Mouse (Mus musculus): Measurements from ENCODE around the gene AC141477.1. TPM values are rescaled to one million over a fixed set of nuclear protein-coding genes. Genes with fewer than 3 reads are reported as not detected.

Gene AC141477.1
- 5.5 and 8.8 TPM in 2 replicates for total RNA-seq (2023)

DNA sequence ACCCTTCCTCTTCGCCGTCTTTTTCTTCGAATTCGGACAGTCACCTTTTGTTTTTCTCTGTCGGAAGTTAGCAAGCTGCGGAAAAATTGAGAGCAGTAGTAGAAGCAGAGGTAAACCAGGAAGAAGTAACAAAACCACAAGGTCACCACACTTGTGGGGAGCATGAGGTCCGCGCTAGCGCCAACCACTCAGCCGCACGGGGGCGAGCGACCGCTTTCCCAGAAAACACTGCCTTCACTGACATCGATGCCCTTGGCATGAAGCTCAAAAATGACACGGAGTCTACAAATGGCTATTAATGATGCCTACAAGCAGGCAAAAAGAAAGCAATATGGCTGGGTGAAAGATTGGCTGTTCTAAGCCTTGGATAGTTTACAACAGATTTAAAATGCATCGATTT lies at the start of gene AC141477.1:
Gene AC141477.1, minus strand, starts transcription at position 164 of the 400 bp plus-strand sequence.

DNA sequence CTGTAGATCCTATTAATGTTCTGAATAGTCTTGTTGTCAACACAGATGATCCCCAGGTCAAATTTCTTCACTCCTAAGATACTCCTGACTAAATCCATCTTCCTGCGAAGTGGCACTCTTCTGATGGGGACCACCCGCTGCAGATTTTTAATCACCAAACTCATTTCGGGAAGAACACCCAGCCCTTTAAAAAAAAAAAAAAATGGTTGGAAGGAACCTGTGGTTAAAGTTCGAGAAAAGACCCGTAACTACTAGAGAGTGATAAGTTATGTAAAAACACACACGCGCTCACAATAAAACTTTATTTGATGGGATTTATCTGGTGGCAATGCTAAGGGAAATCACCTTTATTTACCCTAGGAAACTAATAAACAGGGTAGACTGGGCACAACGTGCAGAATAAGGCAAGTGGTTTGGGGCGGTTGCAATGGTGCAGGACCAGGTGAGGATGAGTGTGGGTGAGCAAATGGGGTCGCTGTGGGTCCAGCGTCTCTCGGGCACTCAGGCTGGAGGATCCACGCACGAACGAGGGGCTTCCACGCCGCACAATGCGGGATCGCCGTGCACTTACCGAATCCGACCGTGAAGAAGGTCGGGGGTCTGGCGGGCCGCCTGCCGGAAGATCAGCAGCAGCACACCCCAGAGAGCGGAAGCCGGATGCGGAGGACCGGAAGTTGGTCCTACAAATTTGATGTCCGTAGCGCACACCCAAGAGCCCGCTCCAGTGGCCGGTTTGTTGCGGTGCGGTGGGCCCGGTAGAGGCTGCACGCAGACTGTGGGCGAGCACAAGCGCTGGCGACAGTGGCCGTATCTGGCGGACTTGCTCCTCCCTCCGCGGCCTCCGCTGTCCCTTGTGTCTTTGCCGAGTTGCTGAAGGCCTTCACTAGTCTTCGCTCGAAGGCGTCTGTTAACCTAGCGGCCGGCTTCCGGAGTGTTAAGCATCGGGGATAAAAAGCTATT lies 28.2 kb upstream of the AC141477.1 start, which contains the start of the genes Mcm3ap and Ybey:
Gene Mcm3ap, plus strand, starts transcription at position 725 of the 960 bp plus-strand sequence.
Gene Ybey, minus strand, starts transcription at position 912 of the 960 bp plus-strand sequence.

DNA sequence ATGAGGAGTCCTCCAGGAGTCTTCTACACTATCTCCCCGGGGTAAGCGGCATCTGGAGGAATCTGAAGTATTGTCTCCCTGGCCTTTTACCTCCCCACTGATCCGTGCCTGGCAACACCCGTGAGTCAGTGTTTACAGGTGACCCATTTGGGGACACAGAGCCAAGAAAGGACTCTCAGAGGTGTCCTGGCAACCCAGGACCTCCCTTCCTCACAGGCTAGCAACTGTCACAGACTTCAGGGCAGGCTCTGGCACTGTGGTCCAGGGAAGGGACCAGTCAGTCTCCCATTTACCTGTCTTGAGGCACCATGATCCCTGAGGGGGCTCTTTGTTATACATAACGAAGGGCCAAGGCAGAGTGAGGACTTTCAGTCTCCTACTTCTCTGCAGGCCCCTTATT lies 8.6 kb upstream of the AC141477.1 start, which contains the start of gene 2610028H24Rik:
Gene 2610028H24Rik, plus strand, starts transcription at position 231 of the 400 bp plus-strand sequence.

DNA sequence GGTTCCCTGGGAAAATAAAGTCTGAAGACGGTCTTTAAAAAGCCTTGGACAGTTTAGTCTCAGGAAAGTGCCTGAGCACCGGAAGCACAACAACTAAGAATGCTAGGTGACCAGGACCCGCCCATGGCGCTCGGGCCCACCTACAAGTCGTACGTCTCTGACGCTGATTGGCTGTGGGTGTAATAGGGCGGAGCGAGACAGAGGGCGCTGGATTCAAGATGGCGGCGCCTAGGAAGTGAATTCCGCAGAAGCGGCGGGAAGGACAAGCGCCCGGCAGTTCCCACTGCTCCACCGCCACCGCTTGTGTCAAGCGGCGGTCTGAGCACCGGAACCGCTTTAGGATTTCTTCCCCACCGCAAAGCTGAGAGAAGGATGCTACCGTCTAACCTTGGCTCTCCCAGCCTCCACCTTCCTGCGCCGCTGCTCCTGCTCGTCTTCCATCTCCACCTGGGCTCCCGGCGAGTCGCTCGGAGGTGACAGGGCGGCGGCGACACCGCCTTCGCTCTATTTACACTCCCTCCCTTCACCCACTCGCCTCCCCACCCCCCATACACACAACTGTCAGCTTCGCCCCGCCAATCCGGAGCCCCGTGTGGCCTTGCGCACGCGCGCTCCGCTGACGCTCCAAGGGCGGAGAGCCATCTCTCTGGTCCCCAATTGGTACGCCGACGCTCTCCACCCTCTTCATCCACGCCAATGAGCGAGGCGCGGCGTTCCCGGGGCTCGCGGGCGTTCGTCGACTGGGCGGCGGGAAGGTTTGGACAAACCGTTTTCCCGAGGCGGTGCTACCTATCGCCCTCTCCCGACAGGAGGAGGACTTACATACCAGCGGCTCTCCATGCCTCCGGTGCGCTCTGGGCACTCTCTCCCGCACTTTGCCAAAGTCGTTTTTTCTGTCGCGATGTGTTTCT lies 2.2 kb upstream of the AC141477.1 start, which contains the start of gene Pcnt:
Gene Pcnt, minus strand, starts transcription at position 609 of the 911 bp plus-strand sequence.

Other genes with a start within 250 kb of the AC141477.1 start
- 0.68 and 1.0 TPM in 2 replicates for gene Prmt2, start 202.6 kb downstream of the AC141477.1 start, total RNA-seq (2023)
- not detected in 2 replicates for gene S100b, start 186.6 kb downstream of the AC141477.1 start, total RNA-seq (2023)
- 4.2 and 7.2 TPM in 2 replicates for gene Dip2a, start 95.2 kb downstream of the AC141477.1 start, total RNA-seq (2023)
- gene Pcnt, start 2.3 kb upstream of the AC141477.1 start, total RNA-seq (2023), result 33.0 and 45.0 TPM in 2 replicates
- gene 2610028H24Rik, start 8.6 kb upstream of the AC141477.1 start, total RNA-seq (2023), result not detected in 2 replicates
- gene Mcm3ap, start 28.5 kb upstream of the AC141477.1 start, total RNA-seq (2023), result 45.9 and 55.5 TPM in 2 replicates
- gene Ybey, start 28.7 kb upstream of the AC141477.1 start, total RNA-seq (2023), result 0.69 and 1.3 TPM in 2 replicates
- 2.6 and 4.9 TPM in 2 replicates for gene Lss, start 91.1 kb upstream of the AC141477.1 start, total RNA-seq (2023)
- not detected in 2 replicates for gene Spatc1l, start 121.8 kb upstream of the AC141477.1 start, total RNA-seq (2023)
- gene Ftcd, start 135.2 kb upstream of the AC141477.1 start, total RNA-seq (2023), result not detected in 2 replicates
- 0.09 and 0.22 TPM in 2 replicates for gene Col6a2, start 183.2 kb upstream of the AC141477.1 start, total RNA-seq (2023)